Mouse (Mus musculus): Measurements from ENCODE around the gene Trim27.

- TF ChIP-seq CTCF (IDR thresholded peaks at IDR 0.05; ENCODE audit: low read depth) (no peak), EP300 (optimal IDR thresholded peaks at IDR 0.05) (no peak)
Observed at GRCm38 (mm10) chr13:21236714-21237113, 57.5 kb downstream of the Trim27 start.
